Mouse (Mus musculus) erythroblast, embryonic 14.5 days (primary cell): Measurements from ENCODE around the gene Cep170b.

Source experiments
- GATA1 ChIP-seq: IDR thresholded peaks from 2 replicates; pipeline ENCODE4 v1.6.1; 2012; ENCODE audit warnings: low read length, inconsistent platforms, mixed read lengths
- TAL1 ChIP-seq: IDR thresholded peaks from 3 replicates; pipeline ENCODE4 v1.6.1; 2012; ENCODE audit warnings: low read length, inconsistent platforms, mixed read lengths

DNA sequence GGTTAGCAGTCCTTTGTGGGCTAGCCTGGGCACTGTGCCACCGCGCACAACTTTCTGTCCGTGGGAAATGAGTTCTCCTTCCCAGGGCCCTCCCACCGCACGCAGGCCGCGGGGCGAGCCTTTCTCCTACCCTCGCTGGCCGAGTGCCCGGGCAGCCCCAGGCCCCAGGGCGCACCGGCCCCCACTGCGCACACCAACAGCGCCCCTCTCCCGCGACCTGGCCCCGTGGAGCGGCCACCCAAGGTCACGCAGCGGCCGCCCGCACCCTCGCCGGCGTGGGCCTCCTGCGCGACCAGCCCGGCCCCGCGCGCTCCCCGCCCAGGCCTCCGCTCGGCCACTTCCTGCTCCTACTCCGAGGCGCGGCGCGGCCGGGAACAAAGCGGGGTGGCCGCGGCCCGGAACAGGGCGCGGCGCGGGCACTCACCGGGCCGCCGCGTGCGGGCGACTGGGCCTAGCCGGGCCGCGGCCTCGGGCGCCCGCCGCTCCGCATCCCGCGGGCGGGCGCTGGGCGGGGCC lies 46.6 kb upstream of the Cep170b start:
- TF ChIP-seq GATA1 (no peak), TAL1 (no peak)
